Mouse (Mus musculus): Measurements from ENCODE around the gene Gm17359. TPM values are rescaled to one million over a fixed set of nuclear protein-coding genes. Genes with fewer than 3 reads are reported as not detected.

Gm17359 gene
- total RNA-seq, 2 experiments from 2014 or later = not detected

GRCm38 (mm10) chr3:79342961-79343735 is 6.7 kb downstream of the Gm17359 start:
- intact Hi-C loops (cut with DNase I) = no loop called here
- no peak for DNase-seq

GRCm38 (mm10) chr3:79349311-79349710 is 12.8 kb downstream of the Gm17359 start:
- no peak for DNase-seq
- intact Hi-C loops (cut with DNase I) = no loop called here

DNA sequence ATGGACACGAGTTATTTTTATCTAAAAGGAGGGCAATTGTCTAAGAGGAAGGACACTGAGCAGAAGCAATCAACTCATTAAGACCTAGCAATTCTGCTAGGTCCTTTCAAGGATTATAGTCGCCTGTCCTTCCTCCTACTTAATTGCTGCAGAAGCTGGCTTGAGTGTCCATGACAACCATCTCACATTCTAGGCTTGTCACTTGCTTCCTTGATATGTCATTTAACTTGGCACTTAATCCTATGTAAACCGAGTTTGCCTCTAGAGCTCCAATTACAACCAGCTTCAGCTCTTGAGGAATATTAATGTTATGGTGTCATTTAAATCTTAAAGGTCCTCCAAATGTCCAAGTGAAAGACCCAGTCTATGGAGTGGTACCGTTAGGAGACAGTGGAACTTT is 22.3 kb downstream of the Gm17359 start:
- DNase-seq = no peak
- intact Hi-C loops (cut with DNase I) = no loop called here

DNA sequence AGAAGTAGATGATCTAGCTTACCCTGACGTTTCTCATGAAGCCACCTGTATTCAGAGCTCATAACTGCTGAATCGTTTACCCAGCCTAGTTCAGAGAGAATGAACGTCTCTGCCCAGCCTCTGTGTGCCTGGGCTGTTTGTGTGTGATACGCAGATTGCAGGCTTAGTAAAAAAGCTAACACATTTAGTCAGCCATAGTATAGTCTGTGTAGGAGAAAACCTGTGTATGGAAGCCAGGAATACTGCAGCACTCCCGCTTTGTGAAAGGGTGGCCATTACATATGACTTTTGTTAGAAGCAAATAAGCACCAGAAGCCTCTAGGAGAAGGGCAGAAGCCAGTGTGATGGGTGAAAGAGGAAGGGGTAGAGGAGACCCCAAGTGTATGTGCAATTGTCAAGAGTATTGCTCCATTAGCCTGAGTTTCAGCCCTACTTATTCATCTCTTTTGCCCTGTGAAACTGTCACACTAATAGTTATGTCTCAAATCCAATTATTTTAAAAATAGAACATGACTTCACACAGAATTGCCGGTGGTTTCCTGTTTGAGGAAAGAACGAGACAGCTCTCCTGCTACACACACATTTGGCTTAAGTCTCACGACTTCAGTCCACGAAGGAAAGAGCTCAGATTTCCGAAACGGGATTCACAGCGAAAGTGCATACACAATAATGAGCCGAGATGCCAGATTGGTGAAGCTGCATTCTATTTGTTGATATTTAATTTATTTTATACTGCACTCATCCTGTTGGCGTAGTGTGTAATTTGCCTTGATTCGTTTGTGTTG is 24.0 kb downstream of the Gm17359 start:
- no peak for DNase-seq
- intact Hi-C loops (cut with DNase I) = loop anchor here (10.0 kb wide), 1 partner anchor 136 kb away; no protein-coding TSS in a partner anchor

DNA sequence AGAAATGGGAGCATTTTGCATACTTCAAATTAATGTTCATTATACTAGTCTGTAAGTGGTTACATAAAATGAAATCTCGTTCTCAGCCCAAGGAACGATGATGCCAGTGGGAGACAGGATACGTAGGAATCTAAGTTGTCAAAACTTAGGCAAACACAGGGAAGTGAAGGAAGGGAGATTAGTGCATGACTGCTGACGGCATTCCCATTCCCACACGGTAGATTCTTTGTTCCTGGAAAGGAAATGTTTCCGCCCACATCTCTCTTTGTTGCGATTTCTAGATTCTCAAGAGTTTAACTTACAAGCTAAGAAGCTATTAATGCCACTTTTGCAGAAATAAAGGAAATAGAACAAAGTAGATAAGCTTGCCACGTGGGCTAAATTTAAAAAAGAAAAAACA is 29.6 kb downstream of the Gm17359 start:
- intact Hi-C loops (cut with DNase I) = loop anchor here (10.0 kb wide), 1 partner anchor 141 kb away; no protein-coding TSS in a partner anchor
- no peak for DNase-seq

GRCm38 (mm10) chr3:79368306-79368705 is 31.8 kb downstream of the Gm17359 start:
- intact Hi-C loops (cut with DNase I) = loop anchor here (10.0 kb wide), 1 partner anchor 144 kb away; no protein-coding TSS in a partner anchor
- no peak for DNase-seq

DNA sequence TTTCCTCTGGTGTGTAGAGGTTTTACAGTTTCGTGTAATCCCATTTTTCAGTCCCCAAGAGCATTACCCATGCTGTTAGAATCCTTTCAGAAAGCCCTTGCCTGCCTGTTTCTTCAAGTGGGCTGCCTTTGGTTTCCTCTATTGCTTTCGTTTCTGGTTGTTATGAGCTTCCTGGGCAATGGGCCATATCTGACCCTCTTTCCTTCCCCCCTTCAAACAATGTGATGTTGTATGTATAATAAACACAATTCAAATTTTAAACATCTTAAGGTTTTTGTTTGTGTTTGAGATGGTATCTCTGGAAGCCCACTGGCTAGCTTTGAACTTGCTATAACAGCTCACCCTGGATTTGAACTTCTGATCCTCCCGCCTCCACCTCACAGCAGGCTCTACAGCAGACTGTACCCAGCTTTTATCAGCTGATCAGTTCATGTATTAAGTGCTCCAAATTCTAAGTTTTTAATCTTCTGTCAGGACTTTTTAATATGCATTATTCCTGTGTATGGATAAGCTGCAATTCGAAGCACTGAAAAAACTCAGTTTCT is 34.0 kb downstream of the Gm17359 start:
- DNase-seq = no peak
- intact Hi-C loops (cut with DNase I) = no loop called here

DNA sequence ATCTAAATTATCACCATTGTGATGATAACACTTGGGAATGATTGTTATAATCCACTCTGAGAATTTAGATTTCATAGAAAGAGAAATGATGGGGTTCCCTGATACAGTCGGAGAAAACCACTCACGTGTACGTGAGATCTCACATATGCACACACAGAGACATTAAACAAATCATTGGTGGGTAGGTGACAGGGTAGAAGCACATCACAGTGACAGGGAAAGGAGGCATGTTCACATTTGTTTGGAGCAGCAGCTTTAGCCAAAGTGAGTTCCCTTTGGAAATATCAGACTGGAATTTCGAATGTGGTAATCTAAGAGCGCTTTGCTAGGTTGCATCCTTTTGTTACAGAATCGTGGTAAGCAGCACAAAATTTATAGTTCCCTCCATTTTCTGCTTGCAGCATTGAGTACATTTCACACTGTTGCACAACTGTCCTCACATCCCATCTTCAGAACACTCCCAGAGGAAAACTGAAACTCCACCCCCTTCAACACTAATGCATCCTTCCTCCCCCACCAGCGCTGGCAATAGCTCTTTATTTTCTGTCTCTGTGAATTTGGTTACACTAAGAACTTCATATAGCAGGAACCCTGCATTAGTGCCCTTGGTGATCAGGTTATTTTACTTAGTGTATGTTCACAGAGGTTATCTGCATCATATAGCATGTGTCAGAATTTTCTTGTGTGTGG is 35.2 kb downstream of the Gm17359 start:
- DNase-seq = no peak
- intact Hi-C loops (cut with DNase I) = no loop called here

DNA sequence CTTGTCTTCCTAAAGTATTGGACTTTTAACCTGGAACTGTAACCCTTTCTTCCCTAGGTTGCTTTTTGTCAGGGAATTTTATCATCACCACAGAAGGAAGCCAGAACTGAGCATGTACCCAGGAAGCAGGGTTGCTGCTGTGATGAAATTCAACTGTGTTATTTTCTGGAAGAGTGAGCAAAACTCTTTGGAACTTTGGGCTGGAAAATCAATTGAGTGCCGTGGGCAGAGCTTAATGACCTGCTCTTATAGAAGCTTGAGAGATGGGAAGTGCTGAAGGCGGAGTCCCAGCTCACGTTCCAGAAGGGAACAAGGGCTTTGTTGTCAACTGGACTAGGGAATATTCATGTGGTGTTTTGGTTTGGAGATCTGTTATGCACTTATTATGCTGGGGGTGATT is 37.5 kb downstream of the Gm17359 start:
- intact Hi-C loops (cut with DNase I) = no loop called here

DNA sequence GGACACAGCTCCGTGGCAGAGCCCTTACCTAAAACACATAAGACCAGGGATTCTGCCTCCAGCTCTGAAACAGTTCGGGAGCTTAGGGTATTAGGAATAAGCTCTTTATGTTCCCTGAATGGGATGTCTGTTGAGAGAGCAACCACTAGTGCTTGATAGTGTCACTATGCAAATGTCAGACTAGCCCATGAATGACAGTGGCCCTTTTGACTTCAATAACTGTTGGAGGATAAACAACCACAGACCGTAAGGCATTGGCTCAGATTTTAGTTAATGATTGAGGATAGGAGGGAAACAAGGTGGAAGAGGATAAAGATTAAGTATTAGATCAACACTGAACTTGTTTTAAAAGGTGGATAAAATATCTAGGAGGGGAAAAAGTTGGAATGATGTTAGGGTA is 41.6 kb downstream of the Gm17359 start:
- intact Hi-C loops (cut with DNase I) = no loop called here
- DNase-seq = no peak

More for the DNA sequence above, 37.5 kb downstream of the Gm17359 start:
- DNase-seq = no peak

- DNase-seq = no peak
- intact Hi-C loops (cut with DNase I) = no loop called here
Measured at GRCm38 (mm10) chr3:79379255-79379836, 42.9 kb downstream of the Gm17359 start.

DNA sequence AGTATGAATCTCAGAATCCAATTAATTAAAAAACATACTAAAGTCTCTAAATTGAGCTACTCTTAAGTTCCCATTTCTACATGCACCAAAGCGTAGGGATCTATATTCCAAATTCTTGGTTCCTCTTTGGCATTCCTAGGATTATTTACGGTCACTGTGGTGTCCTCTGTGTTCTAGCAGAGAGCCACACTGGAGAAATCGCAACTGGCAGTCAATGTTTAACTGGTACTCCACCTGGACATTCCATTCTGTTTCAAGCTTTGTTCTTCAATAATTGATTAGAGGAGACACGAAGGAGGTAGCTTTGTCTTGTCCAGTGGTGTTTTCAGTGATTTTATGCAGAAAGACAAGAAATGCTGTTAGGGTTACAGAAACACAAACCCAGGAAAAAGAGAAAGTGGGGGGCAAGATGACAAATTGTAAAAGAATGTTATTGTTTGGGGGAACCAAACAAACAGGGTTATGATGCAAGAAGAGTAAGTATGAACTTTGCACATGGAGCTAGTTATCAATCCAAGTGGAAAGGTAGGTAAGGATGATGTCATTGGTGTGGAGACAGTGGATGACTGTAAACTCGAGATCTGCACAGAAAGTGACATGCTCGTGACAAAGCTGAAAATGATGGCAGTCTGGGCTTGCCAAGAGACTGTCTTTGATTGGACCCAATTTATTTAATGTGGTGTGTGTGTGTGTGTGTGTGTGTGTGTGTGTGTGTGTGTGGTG is 43.6 kb downstream of the Gm17359 start:
- intact Hi-C loops (cut with DNase I) = no loop called here
- DNase-seq = no peak

DNA sequence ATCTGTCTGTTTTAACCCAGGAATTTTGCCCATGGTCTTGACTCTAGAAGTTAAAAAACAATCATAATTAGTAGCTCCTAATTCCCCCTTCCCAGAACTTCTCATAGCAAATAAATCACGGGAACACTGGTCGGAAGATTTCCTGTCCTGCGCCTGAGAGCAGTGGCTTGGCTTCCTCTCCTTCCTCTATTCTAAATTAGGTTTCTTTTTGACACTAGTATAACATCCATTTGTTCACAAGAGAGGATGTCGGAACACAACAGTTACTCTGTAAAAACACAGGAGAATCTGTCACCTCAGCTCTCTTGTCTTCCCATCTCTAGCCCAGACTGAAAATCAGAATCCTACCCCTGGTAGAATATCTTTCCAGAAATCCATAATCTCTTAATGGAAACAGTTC is 44.9 kb downstream of the Gm17359 start:
- intact Hi-C loops (cut with DNase I) = no loop called here
- DNase-seq = no peak

GRCm38 (mm10) chr3:79385434-79386029 is 49.1 kb downstream of the Gm17359 start:
- no peak for DNase-seq
- intact Hi-C loops (cut with DNase I) = no loop called here

DNA sequence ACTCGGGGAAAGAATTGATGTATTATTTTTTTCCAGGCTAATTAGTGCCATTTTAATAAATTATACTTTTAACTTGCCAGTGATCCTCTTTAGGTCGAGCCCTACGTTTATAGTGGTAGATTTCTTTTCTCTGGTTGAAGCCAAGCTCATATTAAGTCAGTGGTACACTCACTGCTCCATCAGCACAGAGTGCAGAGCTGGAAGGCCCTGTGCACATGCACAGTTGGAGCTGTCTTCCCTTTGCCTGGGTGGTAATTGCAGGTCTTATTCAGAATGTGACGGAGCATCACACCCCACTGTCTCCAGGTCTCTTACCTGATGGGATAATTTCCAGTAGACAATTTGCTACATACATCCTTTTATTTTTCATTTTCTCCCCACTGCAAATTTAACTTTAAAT is 52.6 kb downstream of the Gm17359 start:
- intact Hi-C loops (cut with DNase I) = no loop called here
- no peak for DNase-seq

- DNase-seq = no peak
Measured at GRCm38 (mm10) chr3:79400552-79400951, 64.1 kb downstream of the Gm17359 start.

DNA sequence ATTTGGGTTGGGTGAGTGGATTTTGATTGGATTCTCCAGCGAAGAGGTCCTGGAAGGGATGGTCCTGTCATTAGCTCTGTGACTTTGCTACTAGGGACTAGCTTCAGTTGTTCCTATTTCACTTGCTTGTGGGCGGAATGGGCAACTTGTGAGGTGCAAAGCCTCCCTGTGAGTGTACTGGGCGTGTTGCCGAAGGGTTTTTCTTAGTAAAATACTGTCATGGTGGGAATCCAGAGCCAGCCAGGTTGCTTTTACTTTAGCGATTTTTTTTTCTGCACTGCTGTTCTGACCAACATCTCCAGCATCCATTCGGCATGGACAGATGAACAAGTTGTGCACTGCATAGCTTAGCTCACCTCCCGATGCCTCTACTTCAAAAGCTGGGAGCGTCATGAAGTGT is 65.6 kb downstream of the Gm17359 start:
- DNase-seq = no peak
- intact Hi-C loops (cut with DNase I) = no loop called here

More at GRCm38 (mm10) chr3:79400552-79400951, 64.1 kb downstream of the Gm17359 start:
- intact Hi-C loops (cut with DNase I) = no loop called here

GRCm38 (mm10) chr3:79408546-79408945 is 72.1 kb downstream of the Gm17359 start:
- intact Hi-C loops (cut with DNase I) = no loop called here
- DNase-seq = no peak

GRCm38 (mm10) chr3:79409927-79410628 is 73.6 kb downstream of the Gm17359 start:
- no peak for DNase-seq
- intact Hi-C loops (cut with DNase I) = no loop called here

Measured in gastrocnemius, postnatal 36 days (tissue).